Mouse (Mus musculus) lung, embryonic 15.5 days (tissue): ENCODE measurements around the gene Exoc4. TPM values are rescaled to one million over a fixed set of nuclear protein-coding genes. Genes with fewer than 3 reads are reported as not detected.

Source experiments
- ATAC-seq: fragments of 200-750 bp; cut with Nextera tagmentation; 2 replicates; pipeline ENCODE4 v1.8.0; 2017; ENCODE audit warnings: moderate number of reproducible peaks, borderline replicate concordance; ENCODE audit not compliant: low FRiP score, low TSS enrichment; ENCODE audit errors: extremely low read depth
- H3K27ac ChIP-seq: fragments of 300-500 bp; sonication (generic); 2 replicates; pipeline ENCODE4 v1.5.1; 2015; ENCODE audit warnings: moderate library complexity, mild to moderate bottlenecking, inconsistent platforms
- H3K27me3 ChIP-seq: fragments of 300-500 bp; sonication (generic); 2 replicates; pipeline ENCODE4 v1.6.1; 2015; ENCODE audit warnings: inconsistent platforms
- H3K36me3 ChIP-seq: fragments of 300-500 bp; sonication (generic); 2 replicates; pipeline ENCODE4 v1.6.1; 2015; ENCODE audit warnings: inconsistent platforms
- H3K4me1 ChIP-seq: fragments of 300-500 bp; sonication (generic); 2 replicates; pipeline ENCODE4 v1.6.1; 2015; ENCODE audit warnings: inconsistent platforms
- H3K4me2 ChIP-seq: fragments of 300-500 bp; sonication (generic); 2 replicates; pipeline ENCODE4 v1.6.1; 2015; ENCODE audit warnings: inconsistent platforms, mild to moderate bottlenecking, moderate library complexity
- H3K4me3 ChIP-seq: fragments of 300-500 bp; sonication (generic); 2 replicates; pipeline ENCODE4 v1.5.1; 2015; ENCODE audit warnings: mild to moderate bottlenecking, inconsistent platforms
- H3K9ac ChIP-seq: fragments of 300-500 bp; sonication (generic); 2 replicates; pipeline ENCODE4 v1.6.1; 2015; ENCODE audit warnings: inconsistent platforms
- H3K9me3 ChIP-seq: fragments of 300-500 bp; sonication (generic); 2 replicates; pipeline ENCODE4 v1.6.1; 2016; ENCODE audit warnings: inconsistent platforms
- WGBS: fragments of 180-500 bp; shearing (Covaris S2); methylation state at CpG from one replicate; pipeline ENCODE4 v1.1.7; 2015; 5-methylcytosine and 5-hydroxymethylcytosine counted together
- polyA plus RNA-seq: library from polyadenylated mRNA; unstranded; fragments of >200 nt; fragmentation: Nextera tagmentation; extraction: Ambion mirVana; gene quantifications from 2 replicates; pipeline ENCODE4 v1.2.1, GENCODE M21; 2015

The Exoc4 gene
- polyA plus RNA-seq, 1 experiment from 2014 or later, result 40.8 TPM

GRCm38 (mm10) chr6:33890926-33891325, 642.0 kb downstream of the Exoc4 start:
- no peaks in the 10 kb centered on the region for H3K36me3 ChIP-seq
- 75% methylated on average over 1 of the region's 1 CpGs for WGBS
- no peaks in the 10 kb centered on the region for H3K9me3 ChIP-seq
- no peak overlapping the region for H3K27ac ChIP-seq
- no peak for ATAC-seq
- peaks cover 8% of the 10 kb centered on the region; the same call in 1 of the 2 replicates for H3K4me1 ChIP-seq
- H3K4me3 ChIP-seq, result no peak overlapping the region
- no peak overlapping the region for H3K4me2 ChIP-seq
- H3K9ac ChIP-seq, result no peak overlapping the region
- H3K27me3 ChIP-seq, result no peaks in the 10 kb centered on the region

GRCm38 (mm10) chr6:33892142-33892541, 643.3 kb downstream of the Exoc4 start:
- H3K4me1 ChIP-seq, result peaks cover 8% of the 10 kb centered on the region; the same call in 1 of the 2 replicates
- H3K4me2 ChIP-seq, result no peak overlapping the region
- no peak overlapping the region for H3K9ac ChIP-seq
- no peak overlapping the region for H3K4me3 ChIP-seq
- WGBS, result 33% methylated on average over 2 of the region's 2 CpGs
- H3K36me3 ChIP-seq, result no peaks in the 10 kb centered on the region
- no peak for ATAC-seq
- H3K27ac ChIP-seq, result no peak overlapping the region
- no peaks in the 10 kb centered on the region for H3K9me3 ChIP-seq
- no peaks in the 10 kb centered on the region for H3K27me3 ChIP-seq

- H3K9me3 ChIP-seq, result no peaks in the 10 kb centered on the region
- no peak overlapping the region for H3K27ac ChIP-seq
- H3K4me3 ChIP-seq, result no peak overlapping the region
- 84% methylated on average over 5 of the region's 5 CpGs for WGBS
- H3K4me1 ChIP-seq, result no peaks in the 10 kb centered on the region
- no peak overlapping the region for H3K9ac ChIP-seq
- no peak overlapping the region for H3K4me2 ChIP-seq
- H3K36me3 ChIP-seq, result no peaks in the 10 kb centered on the region
- no peaks in the 10 kb centered on the region for H3K27me3 ChIP-seq
- ATAC-seq, result no peak
Observed at GRCm38 (mm10) chr6:33899973-33900372, 651.1 kb downstream of the Exoc4 start.

GRCm38 (mm10) chr6:33900615-33901014, 651.7 kb downstream of the Exoc4 start:
- ATAC-seq, result no peak
- no peaks in the 10 kb centered on the region for H3K4me1 ChIP-seq
- H3K27me3 ChIP-seq, result no peaks in the 10 kb centered on the region
- H3K4me3 ChIP-seq, result no peak overlapping the region
- no peak overlapping the region for H3K4me2 ChIP-seq
- no peak overlapping the region for H3K9ac ChIP-seq
- H3K27ac ChIP-seq, result no peak overlapping the region
- 65% methylated on average over 4 of the region's 4 CpGs for WGBS
- no peaks in the 10 kb centered on the region for H3K36me3 ChIP-seq
- no peaks in the 10 kb centered on the region for H3K9me3 ChIP-seq

GRCm38 (mm10) chr6:33905099-33905498, 656.2 kb downstream of the Exoc4 start:
- WGBS, result 48% methylated on average over 1 of the region's 1 CpGs
- Histone ChIP-seq H3K4me2 (no peak overlapping the region), H3K9me3 (no peaks in the 10 kb centered on the region), H3K9ac (no peak overlapping the region), H3K27me3 (no peaks in the 10 kb centered on the region), H3K27ac (no peak overlapping the region), H3K4me3 (no peak overlapping the region), H3K4me1 (no peaks in the 10 kb centered on the region), H3K36me3 (no peaks in the 10 kb centered on the region)
- ATAC-seq, result no peak

GRCm38 (mm10) chr6:33910671-33911070, 661.8 kb downstream of the Exoc4 start:
- WGBS, result 82% methylated on average over 3 of the region's 3 CpGs
- H3K36me3 ChIP-seq, result no peaks in the 10 kb centered on the region
- ATAC-seq, result no peak
- no peaks in the 10 kb centered on the region for H3K4me1 ChIP-seq
- no peak overlapping the region for H3K4me2 ChIP-seq
- no peak overlapping the region for H3K4me3 ChIP-seq
- no peak overlapping the region for H3K9ac ChIP-seq
- no peak overlapping the region for H3K27ac ChIP-seq
- no peaks in the 10 kb centered on the region for H3K27me3 ChIP-seq
- no peaks in the 10 kb centered on the region for H3K9me3 ChIP-seq

- H3K4me1 ChIP-seq, result no peaks in the 10 kb centered on the region
- no peaks in the 10 kb centered on the region for H3K36me3 ChIP-seq
- H3K9me3 ChIP-seq, result no peaks in the 10 kb centered on the region
- no peaks in the 10 kb centered on the region for H3K27me3 ChIP-seq
- H3K27ac ChIP-seq, result no peak overlapping the region
- no peak overlapping the region for H3K4me2 ChIP-seq
- no peak for ATAC-seq
- WGBS, result 82% methylated on average over 5 of the region's 5 CpGs
- no peak overlapping the region for H3K4me3 ChIP-seq
- no peak overlapping the region for H3K9ac ChIP-seq
Observed at GRCm38 (mm10) chr6:33913072-33913471, 664.2 kb downstream of the Exoc4 start.

- Histone ChIP-seq H3K4me1 (no peaks in the 10 kb centered on the region), H3K9me3 (no peaks in the 10 kb centered on the region), H3K4me2 (no peak overlapping the region), H3K4me3 (no peak overlapping the region), H3K9ac (no peak overlapping the region), H3K36me3 (no peaks in the 10 kb centered on the region), H3K27me3 (no peaks in the 10 kb centered on the region), H3K27ac (no peak overlapping the region)
- WGBS, result 82% methylated on average over 8 of the region's 8 CpGs
- ATAC-seq, result no peak
Observed at GRCm38 (mm10) chr6:33913486-33913885, 664.6 kb downstream of the Exoc4 start.

GRCm38 (mm10) chr6:33913964-33914363, 665.1 kb downstream of the Exoc4 start:
- H3K9me3 ChIP-seq, result no peaks in the 10 kb centered on the region
- no peak overlapping the region for H3K27ac ChIP-seq
- WGBS, result 90% methylated on average over 4 of the region's 4 CpGs
- H3K4me3 ChIP-seq, result no peak overlapping the region
- H3K4me1 ChIP-seq, result no peaks in the 10 kb centered on the region
- no peak for ATAC-seq
- H3K9ac ChIP-seq, result no peak overlapping the region
- no peak overlapping the region for H3K4me2 ChIP-seq
- no peaks in the 10 kb centered on the region for H3K36me3 ChIP-seq
- H3K27me3 ChIP-seq, result no peaks in the 10 kb centered on the region

- no peaks in the 10 kb centered on the region for H3K27me3 ChIP-seq
- 96% methylated on average over 2 of the region's 2 CpGs for WGBS
- H3K4me2 ChIP-seq, result no peak overlapping the region
- H3K9ac ChIP-seq, result no peak overlapping the region
- ATAC-seq, result no peak
- no peak overlapping the region for H3K4me3 ChIP-seq
- H3K27ac ChIP-seq, result no peak overlapping the region
- no peaks in the 10 kb centered on the region for H3K4me1 ChIP-seq
- H3K9me3 ChIP-seq, result no peaks in the 10 kb centered on the region
- H3K36me3 ChIP-seq, result no peaks in the 10 kb centered on the region
Observed at GRCm38 (mm10) chr6:33923571-33923970, 674.7 kb downstream of the Exoc4 start.

GRCm38 (mm10) chr6:33924888-33925287, 676.0 kb downstream of the Exoc4 start:
- no peaks in the 10 kb centered on the region for H3K36me3 ChIP-seq
- no peaks in the 10 kb centered on the region for H3K9me3 ChIP-seq
- H3K27ac ChIP-seq, result no peak overlapping the region
- peaks cover 6% of the 10 kb centered on the region; the same call in 1 of the 2 replicates for H3K4me1 ChIP-seq
- no peak for ATAC-seq
- no peak overlapping the region for H3K9ac ChIP-seq
- WGBS, result 92% methylated on average over 4 of the region's 4 CpGs
- H3K27me3 ChIP-seq, result no peaks in the 10 kb centered on the region
- H3K4me3 ChIP-seq, result no peak overlapping the region
- H3K4me2 ChIP-seq, result no peak overlapping the region

- no peaks in the 10 kb centered on the region for H3K9me3 ChIP-seq
- 20% methylated on average over 13 of the region's 13 CpGs for WGBS
- peak; percentile 81; the same call in 1 of the 2 replicates for ATAC-seq
- no peaks in the 10 kb centered on the region for H3K36me3 ChIP-seq
- no peak overlapping the region for H3K9ac ChIP-seq
- 0 out of 2 replicates have a peak overlapping the region, but pooled peaks have one; percentile 20 for H3K4me2 ChIP-seq
- H3K27ac ChIP-seq, result no peak overlapping the region
- H3K4me1 ChIP-seq, result peaks cover 6% of the 10 kb centered on the region; the same call in 1 of the 2 replicates
- no peak overlapping the region for H3K4me3 ChIP-seq
- H3K27me3 ChIP-seq, result no peaks in the 10 kb centered on the region
Observed at GRCm38 (mm10) chr6:33929342-33930086, 680.6 kb downstream of the Exoc4 start.
